Mouse (Mus musculus) kidney, embryonic 14.5 days (tissue): ENCODE measurements around the gene Gm2000. TPM values are rescaled to one million over a fixed set of nuclear protein-coding genes. Genes with fewer than 3 reads are reported as not detected.

Experiments
- polyA plus RNA-seq: library from polyadenylated mRNA; unstranded; fragments of >200 nt; fragmentation: Nextera tagmentation; extraction: Ambion mirVana; gene quantifications from 2 replicates; pipeline ENCODE4 v1.2.1, GENCODE M21; 2014

The Gm2000 gene
- polyA plus RNA-seq, 1 experiment from 2014 or later: 1,003 TPM

Other genes with a start within 250 kb of the Gm2000 start
- 0.13 and 0.23 TPM in 2 replicates for gene Fam163a, start 161.0 kb upstream of the Gm2000 start, polyA plus RNA-seq
- gene Tdrd5, start 62.4 kb upstream of the Gm2000 start, polyA plus RNA-seq: 0.84 and 2.7 TPM in 2 replicates
- 5.0 and 15.5 TPM in 2 replicates for gene Nphs2, start 55.3 kb upstream of the Gm2000 start, polyA plus RNA-seq
- 0.29 and 1.8 TPM in 2 replicates for gene Axdnd1, start 55.1 kb downstream of the Gm2000 start, polyA plus RNA-seq
- gene Soat1, start 108.3 kb downstream of the Gm2000 start, polyA plus RNA-seq: 43.7 and 54.0 TPM in 2 replicates
- gene Gm10031, start 158.0 kb downstream of the Gm2000 start, polyA plus RNA-seq: 0.66 and 0.88 TPM in 2 replicates
- gene Abl2, start 192.7 kb downstream of the Gm2000 start, polyA plus RNA-seq: 6.4 and 8.1 TPM in 2 replicates